Mouse (Mus musculus) right cerebral cortex, postnatal 25 days (tissue): Measurements from ENCODE around the gene Trub1.

Experiments used
- DNase-seq: peaks from one replicate; pipeline ENCODE4 v3.0.0; 2022

The Trub1 gene

GRCm38 (mm10) chr19:57442936-57443657 lies 9.6 kb upstream of the Trub1 start:
- DNase-seq, result no peak

- peak; percentile 33 for DNase-seq
Observed at GRCm38 (mm10) chr19:57445049-57445448, 7.7 kb upstream of the Trub1 start.

GRCm38 (mm10) chr19:57450849-57451248 lies 1.9 kb upstream of the Trub1 start:
- no peak for DNase-seq

GRCm38 (mm10) chr19:57451762-57452161 lies 950 bp upstream of the Trub1 start:
- DNase-seq, result no peak

GRCm38 (mm10) chr19:57453218-57453600 lies 497 bp downstream of the Trub1 start:
- DNase-seq, result no peak

DNA sequence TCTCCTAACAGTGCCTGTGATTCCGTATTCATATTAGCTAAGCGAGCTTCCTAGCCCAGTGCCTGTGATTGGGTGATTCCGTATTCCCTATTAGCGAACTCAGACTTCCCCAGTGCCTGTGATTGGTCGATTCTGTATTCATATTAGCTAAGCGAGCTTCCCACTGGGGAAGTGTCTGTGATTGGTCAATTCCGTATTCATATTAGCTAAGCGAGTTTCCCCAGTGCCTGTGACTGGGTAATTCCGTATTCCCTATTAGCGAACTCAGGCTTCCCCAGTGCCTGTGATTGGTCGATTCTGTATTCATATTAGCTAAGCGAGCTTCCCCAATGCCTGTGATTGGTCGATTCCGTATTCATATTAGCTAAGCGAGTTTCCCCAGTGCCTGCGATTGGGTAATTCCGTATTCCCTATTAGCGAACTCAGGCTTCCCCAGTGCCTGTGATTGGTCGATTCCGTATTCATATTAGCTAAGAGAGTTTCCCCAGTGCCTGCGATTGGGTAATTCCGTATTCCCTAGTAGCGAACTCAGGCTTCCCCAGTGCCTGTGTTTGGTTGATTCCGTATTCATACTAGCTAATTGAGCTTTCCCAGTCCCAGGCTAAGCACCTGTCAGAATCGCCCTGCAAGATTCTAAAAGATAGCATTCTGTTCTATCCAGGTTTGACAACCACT lies 2.7 kb downstream of the Trub1 start:
- DNase-seq, result no peak

- no peak for DNase-seq
Observed at GRCm38 (mm10) chr19:57457075-57457474, 4.4 kb downstream of the Trub1 start.

DNA sequence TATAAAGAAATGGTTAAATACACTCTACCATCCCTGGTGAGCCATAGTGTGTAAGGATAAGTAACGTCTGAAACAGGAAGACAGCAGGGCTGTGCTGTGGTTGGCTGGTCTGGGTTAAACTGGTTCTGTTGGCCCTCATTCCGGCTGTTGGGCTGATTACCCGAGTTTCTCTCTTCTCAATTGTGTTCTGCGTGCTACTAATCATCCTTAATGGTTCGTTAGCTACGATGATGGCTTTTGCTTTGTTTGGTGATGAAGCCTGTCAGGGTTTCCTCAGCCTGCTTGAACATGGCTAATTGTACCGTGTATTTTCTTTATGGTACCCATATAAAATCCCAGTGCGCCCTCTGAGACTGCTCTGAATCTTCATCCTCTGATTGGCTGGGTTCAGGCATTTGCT lies 11.0 kb downstream of the Trub1 start:
- DNase-seq, result no peak

DNA sequence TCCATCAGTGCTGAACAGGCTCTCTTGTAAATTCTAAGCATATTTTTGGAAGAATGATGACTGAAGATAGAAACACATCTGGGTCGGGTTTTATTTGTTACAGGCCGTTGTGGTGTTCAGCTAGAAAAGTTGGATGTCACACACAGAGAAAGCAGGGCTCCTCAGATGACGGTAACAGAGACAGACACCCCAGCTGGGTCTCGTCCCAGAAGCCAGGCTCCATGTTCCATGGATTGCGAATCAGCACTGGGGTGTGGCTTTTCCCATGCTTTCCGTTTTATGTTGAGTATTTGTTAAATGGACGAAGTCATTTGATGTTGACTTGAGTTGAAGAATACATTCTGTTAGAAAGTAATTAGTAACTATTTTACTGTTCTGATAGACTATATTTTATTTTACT lies 13.0 kb downstream of the Trub1 start:
- no peak for DNase-seq

GRCm38 (mm10) chr19:57471033-57471432 lies 18.3 kb downstream of the Trub1 start:
- DNase-seq, result peak; percentile 42

- no peak for DNase-seq
Observed at GRCm38 (mm10) chr19:57472169-57472568, 19.5 kb downstream of the Trub1 start.

DNA sequence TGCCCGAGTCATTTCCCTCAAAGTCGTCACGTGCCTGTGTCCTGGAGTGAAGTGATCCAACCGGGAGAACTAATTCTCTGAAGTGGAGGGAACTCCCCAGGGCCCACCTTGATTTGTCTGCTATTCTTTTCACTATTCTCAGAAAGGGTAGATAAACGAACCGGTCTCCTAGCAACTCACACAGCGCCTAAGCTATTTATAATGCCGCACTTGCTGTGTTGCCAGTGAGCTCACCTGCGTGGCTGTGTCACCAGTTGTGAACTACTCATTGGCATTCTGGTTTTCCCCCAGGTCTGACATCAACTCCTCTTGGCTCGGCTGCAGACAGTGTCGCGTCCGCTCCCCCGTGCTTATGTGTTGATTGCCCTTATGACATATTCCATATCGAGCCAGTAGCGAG lies 20.6 kb downstream of the Trub1 start:
- no peak for DNase-seq

DNA sequence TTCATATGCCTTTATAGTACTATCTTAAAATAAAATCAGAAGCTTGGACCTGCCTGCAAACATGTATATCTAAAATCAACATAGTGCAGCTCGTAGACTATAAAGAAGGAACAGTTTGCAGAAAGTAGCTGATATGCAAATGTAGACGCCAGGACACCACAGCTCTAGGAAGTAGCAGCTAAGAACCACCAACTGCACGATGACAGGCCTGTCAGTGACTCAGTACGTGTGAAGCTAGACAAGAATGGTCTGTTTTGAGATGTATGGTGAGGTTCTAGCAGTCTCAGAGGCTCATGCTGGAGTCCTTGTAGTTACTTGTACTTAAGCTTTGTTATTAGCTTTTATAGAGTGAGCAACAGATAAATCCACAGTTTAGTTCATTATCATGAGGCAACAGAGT lies 22.6 kb downstream of the Trub1 start:
- DNase-seq, result no peak

DNA sequence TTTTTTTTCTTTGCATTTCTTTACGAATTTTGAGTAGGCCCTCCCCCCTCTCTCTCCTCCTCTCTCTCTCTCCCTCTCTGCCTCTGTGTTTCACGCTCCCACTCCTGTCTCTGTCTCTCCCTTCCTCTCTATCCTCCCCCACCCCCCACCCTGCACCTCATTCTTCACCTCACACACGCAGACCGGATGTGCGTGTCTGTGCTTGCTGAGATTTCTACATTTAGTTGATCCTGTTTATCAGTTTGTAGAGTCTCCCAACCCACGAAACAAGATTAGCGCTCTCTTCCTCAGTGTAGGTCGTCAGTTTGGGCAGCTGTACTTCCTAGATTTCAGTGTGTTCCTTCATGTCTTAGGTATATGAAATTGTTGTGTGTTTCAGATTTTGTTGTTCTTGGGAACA lies 24.6 kb downstream of the Trub1 start:
- DNase-seq, result no peak

DNA sequence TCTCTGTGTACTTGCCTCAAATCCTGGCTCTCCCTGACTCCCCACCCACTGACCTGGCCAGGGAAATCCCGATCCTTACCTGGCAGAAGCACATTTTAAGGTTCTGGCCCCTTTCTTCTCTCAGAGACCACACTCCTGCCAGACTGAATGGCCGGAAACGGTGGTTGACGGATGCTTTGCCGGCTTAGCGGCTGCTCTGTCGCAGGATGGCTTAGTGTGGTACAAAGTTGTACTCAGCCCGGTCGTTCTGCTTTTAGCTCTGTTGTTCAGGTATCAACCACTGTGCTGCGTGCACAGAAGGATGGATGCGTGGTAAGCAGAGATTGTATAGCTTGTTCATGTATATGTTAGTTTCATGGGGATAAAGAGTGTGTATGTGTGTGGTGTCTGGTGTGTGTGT lies 25.3 kb downstream of the Trub1 start:
- DNase-seq, result no peak

DNA sequence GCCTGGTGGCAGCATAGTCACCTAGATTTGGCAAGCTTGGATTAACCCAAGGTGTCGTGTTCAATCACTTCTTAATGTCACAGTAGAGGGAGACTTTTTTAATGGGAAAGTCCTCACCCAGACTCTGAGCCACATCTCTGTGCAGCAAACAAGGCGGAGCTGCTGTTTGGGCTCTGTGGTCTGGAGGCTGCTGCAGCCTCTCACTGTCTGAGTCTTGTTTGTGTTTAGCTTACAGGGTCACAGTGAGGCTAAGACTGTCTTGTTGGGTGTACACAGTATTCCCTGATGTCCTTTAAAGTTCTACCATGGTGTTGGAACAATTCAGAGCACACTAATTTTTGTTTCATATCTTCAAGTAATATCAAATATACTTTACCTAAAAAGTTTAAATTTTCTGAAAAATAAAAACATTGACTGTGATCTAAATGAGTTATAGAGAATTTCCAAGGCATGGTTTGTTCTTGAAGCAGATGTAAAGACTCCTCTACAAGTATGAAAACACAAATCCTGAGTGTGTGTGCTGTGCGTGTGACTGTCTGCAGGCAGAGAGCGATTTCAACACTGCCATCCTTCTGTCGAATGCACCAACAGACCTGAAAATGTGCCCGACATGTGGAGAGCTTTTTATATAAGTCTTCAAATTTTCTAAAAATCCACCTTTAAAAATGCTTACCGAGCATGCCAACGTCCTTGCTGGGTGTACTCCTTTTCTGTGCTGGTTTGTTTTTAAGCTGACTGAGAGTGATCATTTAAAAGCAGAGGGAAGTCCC lies 27.4 kb downstream of the Trub1 start:
- DNase-seq, result no peak

DNA sequence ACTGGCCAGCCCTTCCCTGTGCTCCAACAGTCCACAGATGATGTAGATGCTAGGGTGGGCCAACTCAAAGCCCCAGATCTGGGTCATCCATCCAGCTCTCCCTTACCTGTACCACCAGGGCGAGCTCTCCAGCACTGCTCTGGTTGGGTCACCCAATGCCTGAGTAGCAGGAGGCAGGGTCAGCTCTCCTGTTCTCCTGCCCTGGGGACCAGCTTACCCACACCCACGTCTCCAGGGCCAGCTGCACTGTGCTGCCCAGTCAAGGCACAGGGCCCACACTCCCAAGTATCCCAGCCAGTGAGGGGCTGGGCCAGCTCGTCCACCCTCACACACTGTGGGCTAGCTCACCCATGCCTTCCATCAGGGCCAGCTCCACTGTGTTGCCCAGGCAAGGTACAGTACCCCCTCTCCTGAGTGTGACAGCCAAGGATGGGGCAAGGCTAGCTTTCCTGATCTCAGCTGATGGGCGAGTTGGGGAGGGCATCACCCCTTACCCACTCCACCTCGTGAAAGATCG lies 29.1 kb downstream of the Trub1 start:
- no peak for DNase-seq

GRCm38 (mm10) chr19:57482815-57483214 lies 30.1 kb downstream of the Trub1 start:
- DNase-seq, result no peak

DNA sequence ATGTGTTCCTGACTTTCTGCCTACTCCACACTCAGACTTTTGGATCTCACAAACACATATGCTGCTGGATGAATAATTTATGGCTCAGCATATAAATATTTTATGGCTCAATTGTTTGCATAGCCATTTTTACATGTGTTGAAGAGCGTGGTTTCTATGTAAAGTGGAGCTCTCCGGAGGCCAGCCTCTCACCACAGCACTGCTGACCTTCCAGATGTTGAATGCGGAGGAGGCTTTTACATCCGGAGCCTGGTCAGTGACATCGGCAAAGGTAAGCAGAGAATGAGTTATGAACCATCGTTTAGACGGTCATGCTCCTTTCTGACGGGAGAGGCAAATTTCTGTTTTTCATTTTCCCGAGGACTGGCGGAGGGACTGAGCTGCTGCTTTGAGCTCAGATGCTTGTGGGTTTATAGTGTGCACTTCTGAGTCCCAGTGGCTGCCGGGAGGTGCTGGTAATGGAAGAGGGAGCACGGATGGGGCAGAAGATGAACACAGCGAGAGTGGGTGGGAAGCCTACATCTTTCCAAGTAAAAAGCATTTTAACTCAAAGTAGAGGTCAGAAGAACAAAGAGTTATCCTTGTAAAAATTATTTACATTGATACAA lies 34.4 kb downstream of the Trub1 start:
- no peak for DNase-seq

DNA sequence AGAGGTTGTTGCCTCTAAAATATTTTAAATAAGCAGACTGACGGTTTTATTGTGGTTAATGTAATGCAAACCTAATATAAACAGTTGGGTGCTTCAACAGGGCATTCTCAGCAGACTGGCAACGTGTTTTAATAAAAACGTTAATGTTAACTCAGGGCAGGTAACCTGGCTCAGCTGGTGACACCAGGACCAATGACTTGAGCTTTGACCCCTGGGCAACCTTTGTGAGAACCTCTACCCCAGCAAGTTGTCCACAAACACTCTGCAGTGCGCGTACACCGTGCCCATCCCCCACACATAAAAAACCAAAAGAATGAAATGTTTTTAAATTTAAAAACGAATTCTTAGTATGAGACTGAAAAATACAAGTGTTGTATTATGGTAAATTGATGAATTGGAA lies 36.8 kb downstream of the Trub1 start:
- no peak for DNase-seq

DNA sequence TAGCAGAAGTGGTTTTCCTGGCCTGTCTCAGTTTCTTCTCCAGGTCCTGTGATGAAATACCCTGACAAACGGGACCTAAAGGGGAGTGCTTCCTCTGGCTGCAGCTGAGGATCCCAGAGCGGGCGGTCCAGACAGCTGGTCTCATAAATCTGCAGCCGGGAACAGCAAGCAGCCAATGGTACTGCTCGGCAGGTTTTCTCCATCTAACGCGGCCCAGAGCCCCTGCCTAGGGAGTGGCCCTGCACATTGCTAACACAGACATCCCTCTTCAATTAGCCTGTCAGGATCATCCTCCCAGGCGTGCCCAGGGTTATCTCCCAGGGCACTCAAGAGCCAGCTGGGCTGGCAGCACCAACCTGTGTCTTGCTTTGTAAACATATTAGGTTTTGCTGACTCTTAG lies 38.3 kb downstream of the Trub1 start:
- no peak for DNase-seq

DNA sequence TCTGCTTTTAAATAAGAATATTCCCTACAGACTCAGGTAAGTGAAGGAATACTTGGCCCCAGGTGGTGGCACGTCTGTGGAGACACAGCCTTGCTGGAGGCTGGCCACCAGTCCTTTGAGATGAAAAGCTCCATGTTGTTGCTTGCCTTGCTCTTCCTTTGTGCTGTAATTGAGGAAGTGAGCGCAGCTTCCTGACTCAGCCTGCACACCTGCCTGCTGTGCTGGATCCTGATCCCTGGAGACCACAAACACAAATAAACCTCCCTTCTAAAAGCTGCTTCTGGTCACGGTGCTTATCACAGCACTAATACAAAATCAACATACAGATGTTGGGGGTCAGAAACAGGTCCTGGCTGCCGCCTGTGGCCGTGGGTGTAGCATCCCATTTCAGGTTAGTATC lies 41.3 kb downstream of the Trub1 start:
- no peak for DNase-seq

DNA sequence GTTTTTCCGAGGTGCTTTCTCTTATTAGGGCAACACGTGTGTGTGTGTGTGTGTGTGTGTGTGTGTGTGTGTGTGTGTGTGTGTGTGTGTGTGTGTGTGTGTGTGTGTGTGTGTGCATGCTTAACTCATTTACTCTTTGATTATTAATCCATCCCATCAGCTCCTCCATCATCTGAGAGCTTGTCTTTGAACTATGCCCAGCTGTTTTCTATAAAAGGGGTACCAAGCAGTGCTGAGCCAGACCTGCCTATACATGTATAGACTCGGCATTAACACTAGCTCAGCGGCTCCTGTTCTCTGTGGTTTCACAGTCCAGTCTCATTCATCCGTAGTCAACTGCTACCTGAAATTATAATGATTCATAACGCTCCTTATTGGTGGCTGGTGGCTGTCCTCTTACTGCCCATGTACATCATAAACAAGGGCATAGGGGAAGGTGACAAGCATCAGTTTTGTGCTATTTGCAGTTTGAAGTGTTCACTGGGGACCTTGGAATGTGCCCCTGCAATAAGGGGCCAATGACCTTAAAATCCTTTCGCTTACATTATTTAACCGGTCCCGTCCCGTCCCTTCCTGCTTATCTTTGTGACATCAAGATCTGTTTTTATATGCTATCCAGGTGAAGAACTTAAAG lies 45.5 kb downstream of the Trub1 start:
- DNase-seq, result no peak
